Mouse (Mus musculus) neural tube, embryonic 14.5 days (tissue): ENCODE results near the gene Ggct. TPM values are rescaled to one million over a fixed set of nuclear protein-coding genes. Genes with fewer than 3 reads are reported as not detected.

Source experiments
- ATAC-seq: fragments of 200-750 bp; cut with Nextera tagmentation; 2 replicates; pipeline ENCODE4 v1.8.0; 2017; ENCODE audit warnings: low read depth, mild to moderate bottlenecking, moderate TSS enrichment, moderate library complexity
- H3K27ac ChIP-seq: fragments of 300-500 bp; sonication (generic); 2 replicates; pipeline ENCODE4 v1.5.1; 2014; ENCODE audit warnings: low read depth, mild to moderate bottlenecking, control low read depth, low read length, moderate library complexity, mixed read lengths
- H3K27me3 ChIP-seq: fragments of 300-500 bp; sonication (generic); 2 replicates; pipeline ENCODE4 v1.6.1; 2014; ENCODE audit warnings: low read length; ENCODE audit not compliant: control insufficient read depth, insufficient read depth
- H3K36me3 ChIP-seq: fragments of 300-500 bp; sonication (generic); 2 replicates; pipeline ENCODE4 v1.6.1; 2014; ENCODE audit warnings: low read length, mixed read lengths; ENCODE audit not compliant: control insufficient read depth, insufficient read depth
- H3K4me1 ChIP-seq: fragments of 300-500 bp; sonication (generic); 2 replicates; pipeline ENCODE4 v1.6.1; 2014; ENCODE audit warnings: low read length; ENCODE audit not compliant: control insufficient read depth, insufficient read depth
- H3K4me2 ChIP-seq: fragments of 300-500 bp; sonication (generic); 2 replicates; pipeline ENCODE4 v1.6.1; 2014; ENCODE audit warnings: mild to moderate bottlenecking, low read depth, low read length, control low read depth
- H3K4me3 ChIP-seq: fragments of 300-500 bp; sonication (generic); 2 replicates; pipeline ENCODE4 v1.5.1; 2014; ENCODE audit warnings: low read depth, low read length, control low read depth, mixed read lengths
- H3K9ac ChIP-seq: fragments of 300-500 bp; sonication (generic); replicated peaks from 2 replicates; pipeline ENCODE4 v1.6.1; 2014; ENCODE audit warnings: low read depth, mild to moderate bottlenecking, control low read depth, low read length, mixed read lengths
- H3K9me3 ChIP-seq: fragments of 300-500 bp; sonication (generic); 2 replicates; pipeline ENCODE4 v1.6.1; 2016; ENCODE audit warnings: low read length; ENCODE audit not compliant: control insufficient read depth
- WGBS: fragments of 180-500 bp; shearing (Covaris S2); extraction: QIAGEN DNeasy Blood & Tissue Kit; methylation state at CpG from one replicate; pipeline ENCODE4 v1.1.7; 2014; 5-methylcytosine and 5-hydroxymethylcytosine counted together
- polyA plus RNA-seq: library from polyadenylated mRNA; unstranded; fragments of >200 nt; fragmentation: Nextera tagmentation; extraction: Ambion mirVana; gene quantifications from 2 replicates; pipeline ENCODE4 v1.2.1, GENCODE M21; 2014

Gene Ggct
- polyA plus RNA-seq, 1 experiment from 2014 or later: 19.0 TPM

GRCm38 (mm10) chr6:55018417-55018816 lies 25.7 kb upstream of the Ggct start:
- Histone ChIP-seq H3K4me1 (no peaks in the 10 kb centered on the region), H3K27ac (no peak overlapping the region), H3K4me3 (no peak overlapping the region), H3K9ac (no peak overlapping the region), H3K4me2 (no peak overlapping the region), H3K27me3 (no peaks in the 10 kb centered on the region), H3K36me3 (no peaks in the 10 kb centered on the region), H3K9me3 (no peaks in the 10 kb centered on the region)
- 83% methylated on average over 2 of the region's 2 CpGs for WGBS
- no peak for ATAC-seq

GRCm38 (mm10) chr6:55016710-55017583 lies 24.2 kb upstream of the Ggct start:
- no peak overlapping the region for H3K9ac ChIP-seq
- H3K4me3 ChIP-seq: no peak overlapping the region
- peak; percentile 85 for ATAC-seq
- H3K36me3 ChIP-seq: no peaks in the 10 kb centered on the region
- no peaks in the 10 kb centered on the region for H3K4me1 ChIP-seq
- H3K27ac ChIP-seq: no peak overlapping the region
- 28% methylated on average over 15 of the region's 15 CpGs for WGBS
- H3K9me3 ChIP-seq: no peaks in the 10 kb centered on the region
- H3K27me3 ChIP-seq: no peaks in the 10 kb centered on the region
- H3K4me2 ChIP-seq: no peak overlapping the region

- Histone ChIP-seq H3K4me2 (no peak overlapping the region), H3K4me3 (no peak overlapping the region), H3K9ac (no peak overlapping the region), H3K9me3 (no peaks in the 10 kb centered on the region), H3K4me1 (no peaks in the 10 kb centered on the region), H3K36me3 (no peaks in the 10 kb centered on the region), H3K27ac (no peak overlapping the region), H3K27me3 (no peaks in the 10 kb centered on the region)
- WGBS: 21% methylated on average over 5 of the region's 5 CpGs
- ATAC-seq: peak; percentile 70; the same call in 1 of the 2 replicates
Observed at GRCm38 (mm10) chr6:55016236-55016635, 23.5 kb upstream of the Ggct start.

GRCm38 (mm10) chr6:55014184-55014583 lies 21.4 kb upstream of the Ggct start:
- 94% methylated on average over 3 of the region's 3 CpGs for WGBS
- H3K27ac ChIP-seq: no peak overlapping the region
- H3K4me2 ChIP-seq: no peak overlapping the region

GRCm38 (mm10) chr6:55012516-55012915 lies 19.8 kb upstream of the Ggct start:
- WGBS: 84% methylated on average over 7 of the region's 7 CpGs
- H3K27ac ChIP-seq: no peak overlapping the region
- no peaks in the 10 kb centered on the region for H3K27me3 ChIP-seq
- H3K9me3 ChIP-seq: no peaks in the 10 kb centered on the region
- no peak for ATAC-seq
- H3K4me1 ChIP-seq: no peaks in the 10 kb centered on the region
- H3K36me3 ChIP-seq: no peaks in the 10 kb centered on the region
- H3K4me2 ChIP-seq: no peak overlapping the region
- no peak overlapping the region for H3K4me3 ChIP-seq
- no peak overlapping the region for H3K9ac ChIP-seq

More at GRCm38 (mm10) chr6:55014184-55014583, 21.4 kb upstream of the Ggct start:
- Histone ChIP-seq H3K4me1 (no peaks in the 10 kb centered on the region), H3K27me3 (no peaks in the 10 kb centered on the region), H3K4me3 (no peak overlapping the region), H3K9ac (no peak overlapping the region), H3K36me3 (no peaks in the 10 kb centered on the region), H3K9me3 (no peaks in the 10 kb centered on the region)
- ATAC-seq: no peak

- Histone ChIP-seq H3K27me3 (no peaks in the 10 kb centered on the region), H3K9ac (no peak overlapping the region), H3K9me3 (no peaks in the 10 kb centered on the region), H3K27ac (peak overlapping the region; percentile 34; the same call in 1 of the 2 replicates), H3K4me2 (peak overlapping the region; percentile 39; the same call in 1 of the 2 replicates), H3K4me3 (no peak overlapping the region), H3K4me1 (no peaks in the 10 kb centered on the region), H3K36me3 (no peaks in the 10 kb centered on the region)
- ATAC-seq: peak; percentile 36; the same call in 1 of the 2 replicates
- 55% methylated on average over 4 of the region's 4 CpGs for WGBS
Observed at GRCm38 (mm10) chr6:55010330-55011091, 17.8 kb upstream of the Ggct start.

GRCm38 (mm10) chr6:55009391-55010230 lies 16.9 kb upstream of the Ggct start:
- peak; percentile 88 for ATAC-seq
- 13% methylated on average over 16 of the region's 16 CpGs for WGBS
- Histone ChIP-seq H3K27ac (peak overlapping the region; percentile 73; the same call in 1 of the 2 replicates), H3K9ac (no peak overlapping the region), H3K27me3 (no peaks in the 10 kb centered on the region), H3K9me3 (no peaks in the 10 kb centered on the region), H3K4me1 (no peaks in the 10 kb centered on the region), H3K4me3 (peak overlapping the region; percentile 18; the same call in 1 of the 2 replicates), H3K4me2 (peak overlapping the region; percentile 39), H3K36me3 (no peaks in the 10 kb centered on the region)

GRCm38 (mm10) chr6:55008401-55008800 lies 15.7 kb upstream of the Ggct start:
- no peak overlapping the region for H3K9ac ChIP-seq
- 86% methylated on average over 8 of the region's 8 CpGs for WGBS
- no peak for ATAC-seq

More at GRCm38 (mm10) chr6:55008401-55008800, 15.7 kb upstream of the Ggct start:
- no peak overlapping the region for H3K4me2 ChIP-seq
- H3K27ac ChIP-seq: no peak overlapping the region
- H3K27me3 ChIP-seq: no peaks in the 10 kb centered on the region
- no peak overlapping the region for H3K4me3 ChIP-seq
- H3K4me1 ChIP-seq: no peaks in the 10 kb centered on the region
- H3K9me3 ChIP-seq: no peaks in the 10 kb centered on the region
- no peaks in the 10 kb centered on the region for H3K36me3 ChIP-seq
